Mouse (Mus musculus) cerebral cortex, adult 2 months (tissue): ENCODE results near the gene Ston1.

Experiments used
- WGBS: fragments of 180-500 bp; shearing (Covaris S2); methylation state at CpG from one replicate; pipeline ENCODE4 v1.1.7; 2018; 5-methylcytosine and 5-hydroxymethylcytosine counted together

Gene Ston1

DNA sequence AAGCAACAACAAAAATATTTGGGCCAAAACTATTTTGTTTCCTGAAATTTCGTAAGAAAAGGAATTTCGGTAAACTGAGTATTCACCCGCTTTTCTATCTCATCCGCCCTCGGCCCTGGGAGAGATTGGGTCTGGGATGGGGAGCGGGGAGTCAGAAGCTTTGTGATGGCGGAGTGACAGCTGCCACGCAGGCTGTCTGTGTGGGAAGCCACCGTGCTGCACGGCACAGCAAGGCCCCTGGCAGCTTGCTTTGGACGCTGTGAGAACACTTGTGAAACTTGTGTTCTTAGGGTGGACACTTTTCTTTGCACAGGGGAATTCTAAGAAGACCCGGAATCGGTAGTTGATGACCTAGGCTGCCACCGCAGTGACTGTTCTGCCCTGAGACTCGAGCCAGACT lies 10.1 kb upstream of the Ston1 start:
- 75% methylated on average over 15 of the region's 15 CpGs for WGBS

DNA sequence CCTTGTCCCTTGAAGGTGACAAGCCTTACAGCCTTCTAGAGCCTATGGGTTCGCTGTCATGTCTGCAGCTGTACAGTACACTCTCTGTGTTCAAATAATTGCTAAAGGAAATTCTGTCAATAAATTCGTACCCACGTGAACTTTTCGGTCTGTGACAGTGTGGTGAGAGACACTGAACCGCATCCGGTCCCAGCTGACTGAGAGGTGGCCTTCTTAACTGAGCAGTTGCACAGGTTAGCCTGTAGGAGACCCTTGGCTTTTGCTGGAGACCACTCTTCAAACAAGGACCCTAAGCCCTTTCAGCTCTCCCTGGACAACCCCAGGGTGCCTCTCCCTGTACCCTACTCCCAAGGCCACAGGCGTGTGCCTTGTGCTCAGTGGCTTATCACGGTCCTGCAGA lies 9.3 kb upstream of the Ston1 start:
- 97% methylated on average over 8 of the region's 8 CpGs for WGBS

DNA sequence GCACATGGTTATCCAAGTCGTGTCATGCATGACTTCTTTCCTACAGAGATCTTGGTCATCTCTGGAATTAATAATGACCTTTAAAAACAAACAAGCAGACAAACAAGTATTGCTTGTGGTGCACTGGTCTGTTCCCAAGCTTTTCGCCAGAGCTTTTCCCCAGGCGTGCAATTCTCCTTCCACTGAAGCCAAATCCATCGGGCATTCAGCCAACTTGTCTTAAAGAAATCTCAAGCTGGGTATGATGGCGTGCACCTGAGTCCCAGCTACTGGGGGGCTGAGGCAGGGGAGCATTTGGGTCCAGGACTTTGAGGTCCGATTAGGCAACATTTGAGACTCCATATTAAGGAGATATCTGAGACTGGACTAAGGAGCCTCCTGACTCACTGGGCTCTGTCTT lies 7.2 kb upstream of the Ston1 start:
- 68% methylated on average over 6 of the region's 6 CpGs for WGBS

DNA sequence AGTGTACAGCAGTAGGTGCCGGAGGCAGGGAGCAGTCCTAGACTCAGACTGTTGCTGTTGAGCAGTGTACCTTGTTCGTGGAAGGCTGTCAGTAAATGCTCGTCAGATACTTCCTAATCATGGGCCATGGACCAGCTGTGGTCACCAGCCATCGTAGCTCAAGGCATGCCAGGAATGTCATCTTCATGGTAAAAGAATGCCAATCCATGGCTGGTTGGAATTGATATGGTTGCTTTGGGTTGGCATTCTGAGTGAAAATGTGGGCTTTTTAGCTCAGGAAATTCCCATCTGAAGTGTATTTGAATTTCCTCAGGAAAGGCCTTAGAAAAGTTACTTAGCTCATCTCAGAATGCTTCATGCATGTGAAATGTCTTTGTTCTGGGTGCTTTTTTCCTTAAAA lies 2.4 kb upstream of the Ston1 start:
- WGBS = 91% methylated on average over 4 of the region's 4 CpGs

DNA sequence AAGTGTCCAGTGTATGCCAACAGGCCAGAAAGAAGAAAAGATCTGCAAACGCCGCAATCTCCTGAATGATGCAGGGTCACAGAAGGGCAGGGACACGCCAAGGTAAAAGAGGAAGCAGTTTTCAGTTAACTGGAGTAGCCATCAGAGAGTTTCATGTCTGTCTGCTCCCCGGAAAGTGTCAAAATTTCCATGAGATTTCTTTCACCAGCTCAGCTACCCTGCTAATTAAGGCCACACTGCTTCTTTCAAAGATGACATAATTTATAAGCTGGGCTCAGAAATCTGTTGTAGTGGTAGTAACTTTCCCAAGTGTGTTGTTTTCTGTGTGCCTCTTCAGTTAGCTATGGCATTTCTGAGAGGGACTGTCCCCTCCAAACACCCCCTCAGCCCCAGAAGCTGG lies 1.4 kb upstream of the Ston1 start:
- WGBS = 86% methylated on average over 4 of the region's 4 CpGs

DNA sequence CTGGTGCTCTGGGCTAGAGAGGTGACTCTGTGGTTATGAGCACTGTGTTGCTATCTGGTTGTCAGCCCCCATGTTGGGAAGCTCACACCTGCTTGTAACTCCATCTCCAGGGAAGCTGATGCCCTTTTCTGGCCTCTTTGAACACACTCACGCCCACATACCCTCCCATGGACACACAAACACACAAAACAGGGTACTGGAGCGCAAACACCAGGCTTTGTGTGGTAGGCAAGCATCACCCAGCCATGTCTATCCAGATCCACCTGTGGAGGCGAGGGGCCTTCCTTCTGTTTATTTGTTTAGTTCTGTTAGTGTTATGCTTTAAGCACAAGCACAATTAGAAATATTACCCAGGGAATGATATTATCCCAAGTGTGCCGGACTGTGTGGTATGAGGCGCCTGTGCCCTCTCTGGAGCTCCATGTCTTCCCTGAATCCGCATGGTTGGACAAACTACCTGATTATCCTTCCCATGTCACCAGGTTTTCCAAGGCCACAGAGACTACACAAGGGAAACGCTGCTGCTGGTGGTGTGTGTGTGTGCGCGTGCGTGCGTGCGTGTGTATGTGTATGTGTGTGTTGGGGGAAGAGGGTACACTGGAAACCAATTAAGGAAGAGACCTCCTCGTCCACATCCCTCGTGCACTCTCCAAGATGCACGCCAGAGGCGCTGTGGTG lies 801 bp upstream of the Ston1 start:
- WGBS = 37% methylated on average over 16 of the region's 16 CpGs

DNA sequence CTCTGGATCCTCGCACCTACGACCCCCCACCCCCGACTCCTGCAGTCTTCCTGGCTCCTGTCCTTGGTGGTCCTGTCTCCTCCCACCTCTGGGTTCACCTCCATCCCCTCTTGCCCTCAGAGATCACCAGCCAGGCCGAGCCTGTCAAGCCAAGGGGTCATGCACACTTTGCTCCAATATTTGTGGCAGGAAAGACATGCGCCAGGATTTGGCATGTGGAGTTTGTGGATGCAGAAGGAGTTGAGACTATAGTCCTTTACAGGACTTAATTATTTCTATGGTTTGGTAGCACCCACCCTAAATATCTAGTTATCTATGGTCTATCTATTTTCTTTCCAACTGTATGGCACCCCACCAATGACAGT lies 554 bp downstream of the Ston1 start:
- WGBS = 23% methylated on average over 5 of the region's 5 CpGs

DNA sequence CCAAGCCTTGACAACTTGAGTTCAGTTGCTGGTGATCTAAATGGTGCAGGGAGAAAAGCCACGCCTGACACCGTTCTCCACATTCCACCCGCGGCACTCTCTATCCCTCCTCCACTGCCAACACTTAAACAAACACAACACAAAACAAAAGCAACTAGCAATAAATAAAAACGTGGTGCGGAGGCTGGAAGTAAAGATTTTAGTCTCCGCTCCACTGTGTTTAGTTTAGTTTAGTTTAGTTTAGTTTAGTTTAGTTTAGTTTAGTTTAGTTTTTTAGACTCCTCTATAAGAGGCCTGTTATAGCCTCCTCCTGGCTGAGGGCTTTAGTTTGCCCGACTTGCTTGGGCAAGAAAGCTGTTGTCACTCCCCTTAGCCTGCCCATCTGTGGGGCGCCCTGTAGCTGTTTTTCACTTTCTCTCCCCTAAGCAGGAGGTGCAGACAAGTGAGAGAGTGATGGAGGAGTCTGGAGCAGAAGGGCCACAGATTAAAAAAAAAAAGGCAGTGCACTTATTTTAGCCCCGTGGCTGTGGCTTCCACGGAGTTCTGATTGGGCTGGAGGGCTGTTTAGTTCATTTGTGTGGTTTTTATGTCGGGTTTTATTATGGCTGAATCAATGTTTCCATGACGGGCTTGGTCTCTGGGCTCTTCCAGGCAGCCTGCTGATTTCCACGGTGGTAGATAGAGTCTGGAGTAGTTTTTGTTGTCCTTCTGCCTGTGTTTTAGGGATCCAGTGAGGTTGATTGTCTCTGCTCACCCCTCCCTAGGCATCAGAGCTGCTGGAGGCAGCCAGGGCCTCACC lies 1.3 kb downstream of the Ston1 start:
- WGBS = 48% methylated on average over 14 of the region's 14 CpGs

DNA sequence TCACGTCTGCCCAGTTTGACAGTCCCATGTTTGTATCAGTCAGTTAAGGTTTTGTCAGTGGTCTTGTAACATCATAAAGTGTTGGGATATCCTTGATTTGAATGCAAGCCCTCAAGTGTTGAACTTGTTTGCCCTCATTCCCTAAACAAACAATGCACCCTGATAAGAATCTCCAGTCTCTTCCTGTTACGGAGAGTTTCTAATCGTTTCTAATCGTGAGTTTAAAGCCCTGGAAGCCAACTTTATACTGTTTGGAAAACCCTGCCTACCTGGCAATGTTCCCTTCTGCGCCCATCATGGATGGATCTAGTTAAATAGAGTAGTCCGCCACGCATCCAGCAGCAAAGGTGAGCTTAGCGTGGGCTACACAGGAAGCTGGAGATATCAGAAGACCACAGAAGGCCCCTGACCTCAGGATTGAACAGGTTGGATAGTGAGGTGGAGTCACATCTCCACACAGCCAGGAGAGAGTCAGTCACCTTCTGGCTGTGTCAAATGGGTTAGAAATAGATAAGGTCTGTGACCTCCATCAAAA lies 3.1 kb downstream of the Ston1 start:
- 82% methylated on average over 8 of the region's 8 CpGs for WGBS

DNA sequence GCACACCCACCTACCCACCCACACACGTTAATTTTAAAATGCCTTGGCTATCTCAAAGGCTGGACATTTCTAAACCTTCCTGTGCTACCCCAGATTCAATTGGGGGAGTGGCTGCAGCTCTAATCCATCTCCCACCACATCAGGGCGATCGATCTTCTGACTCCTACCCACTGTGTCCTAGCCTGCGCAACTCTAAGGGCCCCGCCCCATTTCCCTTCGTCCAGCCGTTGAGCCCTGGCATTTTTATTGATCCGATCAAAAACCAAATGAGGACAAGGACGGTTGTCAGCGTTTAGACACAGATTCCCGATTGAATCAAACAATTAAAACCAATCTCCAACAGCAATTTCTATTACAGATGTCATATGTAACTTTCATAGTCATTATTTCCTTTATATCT lies 6.5 kb downstream of the Ston1 start:
- WGBS = 92% methylated on average over 11 of the region's 11 CpGs

DNA sequence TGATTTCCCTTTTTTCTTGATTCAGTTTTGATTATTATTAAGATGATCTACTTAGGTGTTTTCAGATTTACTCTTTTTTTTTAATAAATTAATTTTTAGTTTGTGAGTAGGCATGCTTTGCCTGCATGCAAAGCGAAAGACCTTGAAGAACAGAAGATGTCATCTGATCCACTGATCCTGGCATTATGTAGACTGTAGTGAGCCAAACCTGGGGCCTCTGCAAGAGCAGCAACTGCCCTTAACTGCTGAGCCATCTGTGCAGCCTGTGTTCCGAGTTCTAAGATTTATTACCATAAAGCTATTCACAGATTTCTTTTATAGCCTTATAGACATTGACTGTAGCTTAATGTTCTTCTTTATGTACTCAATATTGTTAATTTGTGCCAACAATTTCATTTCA lies 8.6 kb downstream of the Ston1 start:
- 82% methylated on average over 2 of the region's 2 CpGs for WGBS

DNA sequence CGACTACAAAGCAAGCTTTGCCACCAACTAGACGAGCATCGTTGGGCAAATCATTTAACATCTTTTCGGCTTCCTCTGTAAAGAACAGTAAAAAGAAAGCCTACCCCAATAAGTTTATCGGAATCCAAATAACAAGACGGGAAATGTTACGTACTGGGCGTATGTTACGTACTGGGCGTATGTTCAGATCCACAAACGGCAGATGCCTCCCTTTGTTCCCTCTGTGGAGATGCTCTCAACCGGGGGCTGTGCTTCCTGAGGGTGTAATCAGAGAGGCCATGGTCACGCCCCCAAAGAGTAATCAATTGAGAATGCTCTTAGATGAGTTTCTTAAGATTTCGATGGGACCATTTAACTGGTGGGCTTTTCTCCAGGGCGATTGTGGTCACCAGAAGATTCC lies 11.9 kb downstream of the Ston1 start:
- WGBS = 91% methylated on average over 15 of the region's 15 CpGs

DNA sequence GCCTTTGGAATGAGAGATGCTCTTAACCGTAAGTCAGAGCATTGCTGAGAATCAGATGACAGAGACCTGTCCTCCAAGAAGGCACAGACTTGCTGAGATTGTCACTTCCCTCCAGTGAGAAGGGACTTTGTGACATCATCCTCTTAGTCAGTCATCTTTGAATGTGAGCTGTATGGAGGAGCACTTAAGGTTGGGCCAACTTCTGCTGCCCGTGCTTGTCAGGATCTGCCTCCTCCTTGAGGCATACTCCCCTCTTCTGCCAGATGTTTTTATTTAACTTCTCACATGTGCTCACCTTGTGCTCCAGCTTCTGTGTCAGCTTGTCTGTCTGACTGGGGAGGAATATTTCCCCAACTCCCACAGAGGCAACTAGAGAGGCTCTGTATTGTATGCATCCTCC lies 13.6 kb downstream of the Ston1 start:
- 74% methylated on average over 2 of the region's 2 CpGs for WGBS

DNA sequence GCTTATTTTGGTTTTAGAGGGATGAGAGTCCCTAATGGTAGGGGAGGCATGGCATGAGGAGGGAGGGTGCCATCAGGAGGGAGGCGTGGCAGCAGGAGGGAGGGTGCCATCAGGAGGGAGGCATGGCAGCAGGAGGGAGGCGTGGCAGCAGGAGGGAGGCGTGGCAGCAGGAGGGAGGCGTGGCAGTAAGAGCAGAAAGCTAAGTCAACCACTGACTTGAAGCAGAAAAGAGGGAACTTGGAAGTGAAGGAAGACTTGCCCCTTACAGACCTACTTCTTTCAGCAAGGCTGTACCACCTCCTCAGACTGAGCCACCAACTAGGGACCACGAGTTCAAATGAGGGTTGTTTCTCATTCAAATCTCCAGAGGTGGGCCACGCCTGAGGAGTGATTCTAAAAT lies 15.7 kb downstream of the Ston1 start:
- 81% methylated on average over 6 of the region's 6 CpGs for WGBS

DNA sequence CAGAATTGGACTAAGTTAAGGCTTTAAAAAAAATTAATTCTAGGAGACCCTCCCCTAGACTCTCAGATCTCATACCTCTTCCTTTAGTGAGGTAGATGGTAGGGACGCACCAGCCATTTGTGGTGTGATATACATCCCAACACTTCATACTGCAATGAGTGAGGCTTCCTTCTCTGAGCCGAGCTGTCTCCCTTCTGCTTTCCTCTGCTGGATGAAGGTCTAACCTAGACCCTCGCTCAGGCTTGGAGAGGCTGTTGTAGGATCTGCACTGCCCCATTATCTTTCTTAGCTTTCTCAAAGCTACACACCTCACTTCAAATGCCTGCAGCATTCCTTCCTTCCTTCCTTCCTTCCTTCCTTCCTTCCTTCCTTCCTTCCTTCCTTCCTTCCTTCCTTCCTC lies 16.2 kb downstream of the Ston1 start:
- WGBS = 87% methylated on average over 3 of the region's 3 CpGs

DNA sequence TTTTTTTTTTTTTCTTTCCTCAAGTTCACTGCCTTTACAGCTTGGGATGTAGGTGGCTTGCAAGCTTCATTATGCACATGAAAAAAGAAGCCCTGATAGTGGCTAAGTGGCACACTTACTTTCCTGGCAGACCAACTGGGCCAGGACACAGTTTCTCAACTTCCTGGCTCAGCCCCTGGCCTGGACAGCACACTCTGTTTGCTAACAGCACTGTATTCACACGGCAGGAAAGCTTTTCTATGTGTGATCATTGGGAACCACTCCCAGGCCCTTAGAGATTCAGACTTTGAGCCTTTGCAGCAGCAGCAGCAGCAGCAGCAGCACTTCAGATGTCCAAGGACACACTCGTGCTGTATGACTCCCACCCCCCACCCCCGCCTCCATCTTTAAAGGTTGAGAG lies 16.8 kb downstream of the Ston1 start:
- WGBS = 31% methylated on average over 3 of the region's 3 CpGs

DNA sequence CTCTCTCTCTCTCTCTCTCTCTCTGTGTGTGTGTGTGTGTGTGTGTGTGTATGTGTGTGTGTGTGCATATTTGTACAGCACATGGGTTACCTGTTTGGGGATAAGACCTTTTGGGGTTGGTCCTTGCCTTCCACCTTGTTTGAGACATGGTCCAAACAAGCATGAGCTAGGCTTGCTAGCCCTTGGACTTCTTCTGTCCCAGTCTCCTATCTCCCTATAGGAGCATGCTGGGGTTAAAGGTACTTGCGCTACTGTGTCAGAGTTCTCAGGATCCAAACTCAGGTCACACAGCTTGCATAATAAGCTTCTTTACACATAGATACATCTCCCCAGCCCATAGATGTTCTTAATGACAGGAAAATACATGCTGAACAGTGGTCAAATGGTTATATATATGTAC lies 17.2 kb downstream of the Ston1 start:
- 96% methylated on average over 1 of the region's 1 CpGs for WGBS

DNA sequence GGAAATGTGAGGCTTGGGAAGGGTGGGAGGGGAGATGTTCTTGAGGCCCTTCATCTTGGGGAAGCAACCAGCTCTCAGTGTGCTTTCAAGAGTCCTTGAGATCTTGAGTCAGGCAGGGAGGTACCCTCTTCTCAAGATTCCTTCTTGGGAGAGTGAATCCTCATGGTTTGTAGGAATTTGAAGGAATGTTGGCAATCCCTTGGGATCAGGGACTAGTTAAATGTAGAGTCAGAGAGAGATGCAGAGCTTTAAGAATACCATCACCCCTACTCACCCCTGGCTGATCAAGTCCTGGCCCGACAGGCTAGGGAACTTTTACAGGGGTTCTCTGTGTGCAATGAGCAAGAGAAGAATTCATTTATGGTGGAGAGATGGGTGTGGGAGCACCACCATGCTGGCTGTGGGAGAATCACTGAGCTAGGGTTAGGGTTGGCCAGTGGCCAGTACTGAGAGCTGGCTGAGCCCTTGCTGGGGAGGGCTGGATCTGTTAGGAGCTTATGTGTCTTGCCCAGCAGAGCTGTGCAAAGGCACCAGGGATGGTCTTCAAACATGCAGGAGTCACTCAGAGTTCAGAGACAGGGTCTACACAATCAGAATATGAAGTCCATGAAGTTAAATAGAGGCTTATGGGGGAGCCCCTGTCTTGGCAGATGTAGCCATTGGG lies 18.1 kb downstream of the Ston1 start:
- WGBS = 74% methylated on average over 1 of the region's 1 CpGs

DNA sequence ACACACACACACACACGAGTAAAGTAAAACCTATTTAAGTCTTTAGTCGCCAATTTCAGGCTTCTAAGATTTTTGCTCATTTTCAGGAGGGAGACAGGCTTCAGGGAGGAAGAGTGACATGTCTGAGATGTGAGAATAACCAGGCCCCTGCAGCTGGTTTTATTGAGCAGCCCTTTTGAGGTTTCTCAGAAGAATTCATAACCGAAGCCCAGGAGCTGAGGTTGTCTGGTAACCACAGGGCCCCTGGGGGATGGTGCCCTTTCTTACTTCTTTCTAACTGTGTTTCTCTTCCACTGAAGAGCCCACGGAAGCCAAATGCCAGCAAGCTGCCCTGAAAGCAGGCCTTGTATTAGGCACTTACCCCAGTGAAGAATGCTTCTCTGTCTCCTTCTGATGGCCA lies 23.5 kb downstream of the Ston1 start:
- WGBS = 72% methylated on average over 4 of the region's 4 CpGs

DNA sequence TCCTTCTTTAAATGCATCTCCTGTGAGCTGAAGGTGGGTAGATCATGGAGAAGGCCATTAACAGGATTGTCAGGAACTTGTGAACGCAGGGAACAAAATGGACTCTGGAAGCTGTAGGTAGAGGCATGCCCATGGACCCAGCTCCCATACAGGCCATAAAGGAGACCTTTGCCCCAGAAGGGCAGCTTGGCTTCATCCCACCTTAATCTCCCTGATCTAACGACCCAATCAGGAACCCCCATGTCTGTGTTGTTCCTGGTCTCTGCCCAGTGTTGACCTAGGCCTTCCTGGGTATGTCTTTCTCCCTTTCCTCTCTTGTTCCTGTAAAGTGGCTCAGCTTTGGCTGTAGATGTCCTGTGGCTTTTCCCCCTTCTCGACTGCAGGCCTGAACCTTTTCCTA lies 23.9 kb downstream of the Ston1 start:
- 84% methylated on average over 3 of the region's 3 CpGs for WGBS

DNA sequence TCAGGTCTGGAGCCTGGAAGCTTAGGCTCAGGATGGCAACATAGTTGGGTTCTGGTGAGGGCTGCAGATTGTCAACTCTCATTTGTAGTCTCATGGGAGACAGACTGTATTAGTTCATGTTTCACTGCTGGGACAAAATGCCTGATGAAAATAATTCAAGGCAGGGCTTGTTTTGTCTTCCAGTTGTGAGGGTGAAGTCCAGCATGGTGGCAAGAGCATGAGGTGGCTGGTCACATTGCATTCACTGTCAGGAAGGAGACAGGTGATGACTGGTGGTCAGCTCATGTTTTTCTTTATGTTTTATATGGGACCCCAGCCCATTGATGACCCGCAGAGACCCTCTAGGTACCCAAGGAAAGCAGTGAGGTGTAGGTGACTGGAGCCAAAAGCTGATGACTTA lies 25.2 kb downstream of the Ston1 start:
- WGBS = 91% methylated on average over 1 of the region's 1 CpGs

DNA sequence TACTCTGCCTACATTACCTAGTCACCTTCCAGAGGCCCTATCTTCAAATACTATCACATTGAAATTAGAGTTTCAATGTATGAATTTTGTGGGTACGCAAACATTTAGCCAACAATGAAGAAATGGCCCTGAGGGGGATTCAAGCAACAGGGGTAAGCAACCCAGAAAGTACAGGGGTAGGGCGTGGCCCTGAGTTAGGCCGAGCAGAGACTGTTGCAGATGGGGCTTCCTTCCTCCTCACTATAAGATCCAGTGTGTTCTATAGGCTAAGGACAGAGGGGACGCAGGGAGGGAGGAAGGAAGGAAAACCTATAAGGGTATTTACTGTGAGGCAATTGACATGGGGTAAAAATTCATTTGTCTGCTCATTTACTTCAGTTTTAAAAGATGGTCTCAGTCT lies 26.9 kb downstream of the Ston1 start:
- WGBS = 92% methylated on average over 4 of the region's 4 CpGs

DNA sequence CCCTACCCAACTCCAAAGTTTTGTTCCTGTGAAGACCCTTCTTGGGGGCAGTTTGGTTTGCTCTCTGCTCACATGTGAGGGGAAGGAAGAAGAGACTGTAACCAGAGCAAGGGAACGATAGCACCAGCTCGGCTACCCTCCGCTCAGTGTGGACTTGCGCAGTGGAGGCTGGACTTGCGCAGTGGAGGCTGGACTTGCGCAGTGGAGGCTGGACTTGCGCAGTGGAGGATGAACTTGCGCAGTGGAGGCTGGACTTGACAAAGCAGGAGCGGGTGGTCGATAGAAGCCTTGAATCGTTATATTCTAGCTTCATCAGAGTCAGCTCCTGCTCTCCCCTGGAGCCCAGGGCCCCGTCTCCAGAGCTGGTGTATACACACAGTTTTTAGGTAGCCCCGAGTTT lies 27.9 kb downstream of the Ston1 start:
- WGBS = 94% methylated on average over 13 of the region's 13 CpGs
